Mouse (Mus musculus) v-Abl transformed pro-B cells (cell line): ENCODE measurements at regions not wholly inside any gene's neighbourhood (a gene's known extent, or its start where the extent isn't known, plus 50 kb on each side); places are given as distances from the start of the nearest gene placed in this dataset.

ENCODE experiments used
- in situ Hi-C, 2 experiments: fragments of 400-800 bp; cut with MboI; formaldehyde crosslinking; loops; one replicate each; pipeline ENCODE4 v1.15.1; 2025; ENCODE audit not compliant: unreplicated experiment in 2 of 2

DNA sequence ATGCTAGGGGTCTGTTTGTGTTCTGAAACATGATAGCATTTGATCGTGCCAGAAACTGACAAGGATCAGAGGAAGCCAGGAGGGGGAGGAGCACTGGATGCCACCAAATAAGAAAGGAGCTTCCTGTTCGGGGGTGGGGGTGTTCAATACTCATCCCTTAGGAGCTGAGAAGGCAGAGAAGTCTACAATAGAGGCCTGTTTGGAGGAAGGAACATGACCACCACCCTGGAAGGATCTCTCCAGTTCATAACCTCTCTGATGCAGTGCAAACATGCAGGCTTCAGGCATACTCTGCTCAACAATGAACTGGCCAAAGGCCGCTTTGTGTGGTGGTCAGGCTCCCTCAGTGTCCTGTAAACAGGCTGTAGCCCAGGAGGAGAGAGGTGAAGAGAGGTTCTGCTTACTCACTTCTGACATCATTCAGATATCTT is 515.8 kb downstream of the Tshz3 start:
- in situ Hi-C loops, result no loop called here

DNA sequence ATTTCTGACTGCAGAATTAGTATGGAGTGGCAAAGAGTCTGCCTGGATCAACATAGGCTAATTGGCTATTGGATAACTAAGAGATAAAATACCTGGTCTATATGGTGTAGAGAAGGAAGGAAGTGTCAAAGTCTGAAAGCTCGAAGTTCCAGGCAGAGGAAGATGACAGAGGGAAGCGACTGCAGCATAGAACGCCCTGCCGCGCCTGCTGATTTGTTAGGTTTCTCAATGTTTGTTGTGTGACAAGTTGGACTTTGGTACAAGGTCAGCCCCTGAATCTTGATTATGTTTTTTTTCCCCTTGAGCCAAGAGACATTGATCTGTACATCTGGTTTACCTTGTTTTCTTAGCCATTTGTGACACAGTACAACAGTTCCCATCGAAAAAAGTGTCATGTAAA is 517.6 kb downstream of the Tshz3 start:
- in situ Hi-C loops, result no loop called here

DNA sequence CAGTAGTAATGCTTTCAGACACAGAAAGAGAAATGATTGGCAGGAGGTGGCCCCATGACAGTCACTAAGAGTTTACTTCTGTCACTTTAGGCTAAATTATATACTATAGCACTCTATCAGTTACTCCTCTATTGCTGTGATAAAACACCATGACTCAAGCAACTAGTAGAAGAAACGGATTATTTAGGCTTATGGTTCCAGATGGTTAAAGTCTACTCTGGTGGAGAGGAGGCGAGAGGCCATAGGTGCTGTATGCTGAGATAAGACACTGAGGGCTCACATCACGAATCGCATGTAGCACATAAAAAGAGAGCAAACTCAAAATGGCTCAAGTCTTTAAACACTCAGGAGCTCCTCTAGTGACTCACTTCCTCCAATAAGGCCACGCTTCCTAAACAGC is 522.6 kb downstream of the Tshz3 start:
- in situ Hi-C loops, result no loop called here

DNA sequence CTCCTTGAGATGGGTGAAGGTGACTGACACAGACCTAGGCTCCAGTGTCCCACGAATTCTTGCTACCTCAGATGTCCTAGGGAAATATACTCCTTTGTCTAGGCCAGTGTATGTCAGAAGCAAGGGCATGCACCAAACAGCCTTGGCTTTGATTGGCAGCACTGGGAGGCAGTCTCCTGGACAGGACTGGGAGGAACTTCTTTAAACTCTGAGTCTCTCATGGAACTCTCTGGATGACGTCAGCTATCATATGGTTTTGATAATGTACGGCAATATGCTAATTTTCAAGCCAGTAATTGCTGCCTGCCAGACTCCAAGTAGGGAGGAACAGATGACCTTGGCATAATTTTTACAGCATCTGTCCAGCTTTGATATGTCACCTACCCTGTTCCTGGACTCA is 528.5 kb downstream of the Tshz3 start:
- in situ Hi-C loops, result no loop called here

DNA sequence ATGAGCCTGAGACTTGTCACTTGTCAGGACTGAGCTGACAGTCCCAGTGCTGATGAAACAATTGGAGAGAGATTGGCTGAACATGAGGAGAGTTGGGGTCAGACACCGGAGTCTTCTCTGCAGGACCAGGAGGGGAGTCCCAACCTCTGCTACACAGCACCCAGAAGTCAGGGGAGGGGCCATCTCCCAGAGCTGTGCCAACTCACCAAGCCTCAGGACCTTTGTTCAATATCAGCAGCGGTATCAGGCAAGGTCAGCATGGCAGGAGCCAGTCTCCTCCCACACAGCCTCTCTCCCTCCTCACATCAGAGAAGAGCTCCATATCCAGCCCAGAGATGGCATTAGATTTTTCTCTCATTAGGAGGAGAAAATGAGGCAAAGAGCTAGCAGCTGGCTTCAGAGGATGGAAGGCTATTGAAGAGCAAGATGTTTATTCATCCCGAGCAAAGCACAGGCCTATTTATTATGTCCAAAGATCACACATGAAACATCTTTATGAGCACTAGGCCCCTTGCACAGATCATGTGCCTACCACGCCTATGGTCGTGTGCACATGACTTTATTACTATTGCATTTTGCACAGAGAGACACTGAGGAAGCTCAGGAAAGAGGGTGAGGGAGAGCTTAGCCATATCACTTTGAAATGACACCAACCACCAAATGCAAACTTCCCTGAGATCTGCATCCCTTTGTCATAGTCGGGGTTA is 532.9 kb downstream of the Tshz3 start:
- in situ Hi-C loops, result no loop called here

DNA sequence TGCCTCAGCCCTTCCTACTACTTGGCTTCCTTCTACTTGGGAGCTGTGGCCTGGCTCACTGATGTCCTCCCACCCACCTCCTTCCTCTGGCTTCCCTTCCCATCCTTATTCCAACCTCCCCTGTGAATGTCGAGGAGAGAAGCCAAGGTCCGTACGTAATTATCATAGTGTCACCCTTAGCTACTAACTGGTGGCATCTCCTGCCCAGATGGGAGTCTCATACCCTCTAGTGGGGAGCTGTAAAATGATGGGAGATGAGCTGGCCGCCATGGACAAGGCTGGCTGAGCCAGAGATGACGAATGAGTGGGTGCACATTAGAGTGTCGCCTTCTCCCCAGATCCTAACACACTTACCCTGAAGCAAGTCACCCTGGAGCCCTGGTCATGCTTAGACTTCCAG is 532.6 kb downstream of the Zfp536 start:
- in situ Hi-C loops, result no loop called here

DNA sequence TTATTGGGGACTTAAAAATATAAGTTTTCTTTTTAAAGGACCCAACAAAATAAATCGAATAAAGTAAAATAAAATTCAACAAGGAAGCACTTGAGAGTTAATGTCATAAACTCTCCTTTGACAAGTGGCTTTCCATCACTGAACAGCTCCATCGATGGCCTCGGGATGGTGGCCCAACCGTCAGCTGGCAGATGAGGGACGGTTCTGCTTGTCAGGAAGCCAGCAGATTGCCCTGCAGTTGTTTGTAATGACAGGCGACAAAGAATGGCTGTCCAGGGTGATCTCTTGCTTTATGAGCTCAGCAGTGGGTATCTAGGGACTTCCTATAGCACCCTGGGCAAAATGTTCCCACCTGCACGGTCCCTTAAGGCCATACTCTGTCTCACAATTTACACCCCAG is 531.7 kb downstream of the Zfp536 start:
- in situ Hi-C loops, result no loop called here

DNA sequence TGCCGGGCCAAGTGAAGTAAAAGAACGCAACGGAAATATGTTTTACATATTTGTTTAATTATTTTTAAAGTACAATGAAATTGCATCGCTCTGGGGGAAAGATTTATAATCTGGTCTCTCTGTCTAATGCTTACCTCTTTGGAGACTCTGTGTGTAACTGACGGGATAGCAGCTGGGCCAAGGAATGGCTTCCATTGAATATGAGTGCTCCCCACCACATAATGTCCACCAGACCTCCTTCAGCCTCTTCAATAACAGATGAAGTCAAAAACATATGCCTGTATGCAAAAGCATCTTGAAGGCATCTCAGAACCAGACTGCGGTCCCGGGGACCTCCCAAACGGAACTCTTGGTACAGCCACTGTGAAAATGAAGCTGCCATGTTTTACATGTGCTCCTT is 531.0 kb downstream of the Zfp536 start:
- in situ Hi-C loops, result no loop called here

DNA sequence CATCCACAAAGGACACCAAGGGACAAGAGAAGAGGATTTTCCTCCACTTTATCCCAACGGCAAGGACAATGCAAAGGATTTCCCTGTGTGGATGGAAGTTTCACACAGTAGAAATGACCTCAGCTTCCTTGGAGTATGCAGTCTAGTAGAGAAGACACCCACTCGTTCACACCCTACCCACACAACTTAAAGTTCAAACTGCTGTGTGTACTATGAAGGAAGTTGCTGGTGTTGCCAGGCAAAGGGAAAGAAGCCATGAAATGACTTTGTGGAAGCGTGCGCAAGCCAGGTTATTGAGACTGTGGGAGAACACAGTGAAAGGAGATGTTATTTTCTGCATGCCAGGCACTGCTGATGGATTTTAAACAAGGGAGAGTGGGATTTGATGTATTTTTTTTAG is 527.3 kb downstream of the Zfp536 start:
- in situ Hi-C loops, result no loop called here

DNA sequence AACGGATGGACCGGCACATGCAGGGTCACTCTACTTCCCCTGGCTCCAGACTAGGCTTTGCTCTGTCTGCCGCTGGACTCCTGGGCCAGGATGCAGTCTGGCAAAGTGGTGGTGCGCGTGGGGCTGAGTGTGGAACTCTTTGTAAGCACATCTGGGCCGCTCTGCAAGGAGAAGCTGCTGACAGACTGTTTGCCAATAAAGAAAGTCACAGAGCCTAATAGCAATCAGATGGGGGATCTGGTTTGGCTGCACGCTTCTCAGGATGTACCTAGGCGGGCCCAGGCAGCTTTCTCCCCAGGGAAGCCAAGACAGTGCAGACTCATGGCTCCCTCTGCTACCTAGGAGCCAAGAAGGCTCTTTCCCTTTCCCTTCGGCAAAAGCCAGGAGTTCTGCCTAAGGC is 519.0 kb downstream of the Zfp536 start:
- in situ Hi-C loops, result no loop called here

DNA sequence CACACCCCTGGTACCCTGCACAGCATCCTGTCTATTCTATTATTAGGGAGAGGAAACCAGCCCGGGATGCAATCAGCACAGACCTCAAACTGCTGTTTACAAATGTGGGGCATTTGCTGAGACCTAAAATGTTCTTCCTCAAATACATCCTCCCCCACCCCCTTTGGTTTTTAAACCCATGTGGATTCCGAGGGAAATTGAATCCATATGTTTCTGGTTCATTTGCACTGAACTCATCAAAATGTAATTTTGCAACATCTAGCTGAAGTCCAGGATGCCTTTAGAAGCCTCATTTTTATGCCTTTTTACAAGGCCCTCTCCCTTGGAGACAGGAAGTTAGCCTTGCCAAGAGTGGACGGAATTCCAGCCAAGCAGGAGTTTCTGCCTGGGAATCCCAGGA is 517.6 kb downstream of the Zfp536 start:
- in situ Hi-C loops, result no loop called here

DNA sequence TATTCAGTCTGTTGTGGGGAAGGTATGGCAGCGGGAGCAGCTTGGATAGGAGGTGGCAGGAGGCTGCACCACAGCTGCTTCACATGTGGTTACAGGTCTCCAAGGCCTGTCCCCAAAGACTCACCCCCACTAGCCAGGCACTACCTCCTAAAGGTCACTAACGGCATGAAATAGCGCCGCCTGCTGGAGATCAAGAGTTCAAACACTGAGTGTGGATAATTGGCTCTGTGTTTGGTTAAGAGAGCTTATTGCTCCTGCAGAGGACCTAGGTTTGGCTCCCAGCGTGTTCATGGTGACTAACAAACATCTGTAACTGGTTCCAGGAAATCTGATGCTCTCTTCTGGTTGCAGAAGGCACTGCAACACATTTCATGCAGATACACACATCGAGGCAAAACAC is 514.1 kb downstream of the Zfp536 start:
- in situ Hi-C loops, result no loop called here

DNA sequence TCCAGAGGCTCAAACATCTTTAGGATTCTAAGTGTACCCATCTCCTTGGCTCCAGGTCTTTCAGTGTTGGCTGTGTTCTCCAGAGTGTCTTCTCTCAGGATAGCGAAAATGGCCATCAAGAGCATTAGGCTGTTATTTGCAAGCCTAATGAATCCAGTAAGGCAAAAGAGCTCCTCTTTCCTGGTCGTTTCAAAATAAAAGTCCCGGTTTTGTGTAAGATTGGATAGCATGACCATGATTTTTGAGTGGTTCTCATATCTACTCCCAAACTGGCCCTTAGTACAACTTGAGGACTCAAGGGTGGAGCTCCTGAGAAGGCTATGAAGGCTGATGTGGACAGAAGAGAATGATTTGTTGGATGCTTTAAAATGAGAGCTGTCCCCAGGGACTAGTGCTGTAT is 510.6 kb downstream of the Zfp536 start:
- in situ Hi-C loops, result no loop called here

DNA sequence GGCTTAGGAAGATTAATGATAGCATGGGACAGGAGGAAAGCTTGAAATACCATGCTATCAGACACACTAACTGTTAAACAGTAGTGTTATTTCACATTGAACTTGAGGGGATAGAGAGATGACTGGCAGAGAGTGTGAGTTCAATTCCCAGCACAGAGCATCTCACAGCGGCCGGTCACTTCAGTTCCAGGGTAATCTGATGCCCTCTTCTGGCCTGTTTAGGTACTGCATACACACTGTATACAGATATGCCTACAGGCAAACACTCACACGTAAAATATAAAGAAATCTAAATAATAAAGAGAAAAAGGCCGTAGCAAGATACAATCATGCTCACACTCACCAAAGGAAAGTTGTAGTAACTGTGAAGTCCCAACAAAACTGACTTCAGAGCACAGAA is 506.0 kb downstream of the Zfp536 start:
- in situ Hi-C loops, result no loop called here

DNA sequence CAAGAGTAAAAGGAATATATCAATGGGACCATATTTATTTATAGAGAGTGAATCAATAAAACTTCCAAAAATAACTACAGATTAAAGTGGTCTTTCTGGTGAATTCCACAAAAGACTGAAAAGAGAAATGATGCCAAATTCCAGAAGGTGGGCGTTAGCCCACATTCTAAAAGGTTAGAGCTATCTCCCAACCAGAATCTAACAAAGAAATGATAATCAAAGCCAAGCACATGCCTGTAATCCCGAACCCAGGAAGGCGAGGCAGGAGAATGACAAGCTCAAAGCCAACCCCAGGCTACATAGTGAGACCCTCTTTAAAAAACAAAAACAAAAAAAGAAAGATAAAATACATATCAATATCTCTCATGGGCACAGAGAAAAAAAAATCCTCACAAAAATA is 502.6 kb downstream of the Zfp536 start:
- in situ Hi-C loops, result no loop called here

DNA sequence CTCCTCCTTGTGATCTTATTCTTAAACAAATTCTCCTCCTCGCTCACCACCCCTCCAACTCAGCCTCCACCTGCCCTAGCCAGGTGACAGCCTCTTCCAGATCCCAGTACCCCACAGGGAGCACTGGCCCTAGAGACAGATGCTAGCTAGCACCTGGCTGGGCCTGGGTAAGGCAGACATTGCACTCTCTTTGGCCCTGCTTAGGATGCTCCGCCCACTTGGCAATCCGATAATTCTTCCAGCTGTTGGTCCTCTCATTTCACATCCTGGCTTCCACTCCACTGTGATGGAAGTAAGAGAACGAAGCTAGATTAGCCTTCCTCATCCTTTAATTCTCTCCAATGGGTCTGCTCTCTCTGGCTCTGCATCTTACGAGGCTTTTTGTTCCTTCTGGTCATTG is 483.4 kb downstream of the Zfp536 start:
- in situ Hi-C loops, result no loop called here

DNA sequence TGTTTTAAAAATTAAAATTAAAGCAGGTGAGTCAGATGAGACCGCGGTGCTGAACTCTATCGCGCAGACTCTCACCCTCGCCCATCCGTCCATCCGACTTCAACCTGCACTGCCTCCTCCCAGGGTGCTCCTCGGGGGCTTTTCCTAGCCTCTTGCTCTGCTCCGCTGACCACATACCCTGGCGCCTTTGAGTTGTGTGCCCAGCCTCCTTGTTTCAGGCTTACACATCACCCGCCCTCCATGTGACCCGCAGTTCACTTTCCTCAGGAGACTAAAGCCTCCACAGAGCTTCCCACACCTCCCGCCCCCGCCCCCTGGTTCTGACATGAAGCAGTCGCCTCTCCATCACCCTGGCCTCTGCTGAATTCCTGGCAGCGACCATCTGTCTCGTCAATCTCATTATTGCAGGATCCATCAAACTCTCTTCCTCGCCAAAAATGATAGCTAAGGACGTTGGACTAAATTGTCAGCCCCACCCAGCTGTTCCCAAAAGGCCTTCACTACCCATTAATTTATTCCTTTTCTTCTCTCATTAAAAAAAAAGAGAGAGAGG is 482.9 kb downstream of the Zfp536 start:
- in situ Hi-C loops, result no loop called here

DNA sequence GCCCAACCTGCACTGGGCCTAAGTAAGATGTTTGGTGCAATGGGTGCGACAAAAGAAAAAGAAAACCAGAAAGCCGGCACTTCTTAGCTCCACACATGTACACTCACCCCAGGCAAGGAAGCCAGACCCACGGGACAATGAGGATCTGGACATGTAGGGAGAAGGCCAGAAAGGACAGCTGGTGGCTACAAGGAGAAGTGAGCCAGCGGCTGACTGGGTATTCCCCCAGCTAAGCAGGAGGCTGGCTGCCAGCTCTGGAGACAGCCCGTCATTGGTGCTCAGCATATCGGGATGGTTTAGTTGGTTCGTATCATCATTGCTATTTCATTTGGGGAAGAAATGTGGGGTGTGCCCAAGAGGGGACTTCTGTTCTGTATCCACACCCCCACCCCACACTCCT is 481.7 kb downstream of the Zfp536 start:
- in situ Hi-C loops, result no loop called here

DNA sequence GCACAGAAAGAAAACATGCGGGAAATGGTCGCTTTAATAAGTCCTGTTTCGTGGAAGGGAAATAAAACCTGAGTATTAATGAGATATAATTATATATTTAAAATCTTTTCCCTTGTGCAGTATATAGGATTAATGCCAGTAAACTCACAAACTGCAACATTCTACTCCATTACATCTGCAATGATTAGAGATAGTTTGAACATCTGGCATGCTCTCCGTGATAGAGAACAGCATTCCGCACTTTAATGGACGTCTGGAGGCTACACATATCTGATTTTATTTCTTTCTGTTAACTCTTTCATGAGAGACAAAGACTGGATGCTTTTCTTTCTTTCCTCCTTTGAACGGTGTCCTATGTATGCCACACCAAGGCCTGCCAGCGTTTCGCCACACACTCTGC is 480.9 kb downstream of the Zfp536 start:
- in situ Hi-C loops, result no loop called here

DNA sequence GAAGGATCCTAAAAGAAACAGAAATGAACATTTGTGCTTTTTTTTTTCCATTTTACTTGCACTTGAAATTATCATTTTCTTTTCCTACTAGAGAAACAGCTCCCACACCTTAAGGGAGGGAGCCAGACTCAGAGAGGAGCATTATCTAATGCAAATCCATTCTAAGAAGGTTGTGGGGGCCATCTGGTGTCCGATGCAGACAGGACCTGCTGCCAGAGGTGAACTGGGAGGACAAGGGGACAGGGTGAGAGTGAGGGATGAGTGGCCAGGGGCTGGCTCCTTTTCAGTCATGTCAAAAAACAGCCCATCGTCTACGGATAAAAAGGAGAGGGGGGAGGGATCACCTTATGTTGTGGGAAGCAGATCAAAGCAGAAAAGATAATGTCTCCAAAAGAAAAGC is 474.6 kb downstream of the Zfp536 start:
- in situ Hi-C loops, result no loop called here

DNA sequence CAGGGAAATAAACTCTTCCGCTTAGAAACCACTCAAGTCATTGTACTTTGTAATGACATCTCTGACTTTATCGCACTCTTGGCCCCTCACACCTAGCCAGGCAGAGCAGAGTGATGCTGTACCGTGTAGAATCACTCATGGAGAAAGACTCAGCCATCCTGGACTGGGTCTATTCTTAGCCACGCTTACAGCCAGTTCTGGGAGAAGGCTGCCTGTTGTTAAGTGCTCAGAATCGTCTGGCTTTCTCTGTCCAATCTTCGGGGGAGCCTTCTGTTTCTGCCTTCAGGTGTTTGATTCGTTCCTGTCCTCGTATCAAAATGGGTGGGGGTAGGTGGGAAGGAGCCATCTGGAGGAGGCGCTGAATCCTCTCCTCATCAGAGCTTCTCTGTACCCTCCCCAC is 468.0 kb downstream of the Zfp536 start:
- in situ Hi-C loops, result no loop called here

DNA sequence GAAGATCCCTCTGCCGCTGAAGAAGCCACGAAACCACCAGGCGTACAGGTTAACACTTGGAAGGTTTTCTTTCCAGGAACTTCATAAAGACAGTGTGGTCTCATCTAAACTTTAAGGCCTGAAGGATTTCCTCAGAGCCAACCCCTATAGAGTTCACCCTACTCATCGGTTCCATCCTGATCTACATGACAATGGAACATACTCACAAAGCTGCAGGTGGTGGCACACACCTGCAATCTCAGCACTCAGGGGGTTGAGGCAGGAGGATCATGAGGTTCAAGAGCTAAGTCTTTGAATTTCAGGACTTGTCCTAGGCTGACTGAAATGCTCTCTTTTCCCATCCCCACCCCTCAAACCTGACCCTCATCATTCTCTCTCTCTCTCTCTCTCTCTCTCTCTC is 466.2 kb downstream of the Zfp536 start:
- in situ Hi-C loops, result no loop called here

DNA sequence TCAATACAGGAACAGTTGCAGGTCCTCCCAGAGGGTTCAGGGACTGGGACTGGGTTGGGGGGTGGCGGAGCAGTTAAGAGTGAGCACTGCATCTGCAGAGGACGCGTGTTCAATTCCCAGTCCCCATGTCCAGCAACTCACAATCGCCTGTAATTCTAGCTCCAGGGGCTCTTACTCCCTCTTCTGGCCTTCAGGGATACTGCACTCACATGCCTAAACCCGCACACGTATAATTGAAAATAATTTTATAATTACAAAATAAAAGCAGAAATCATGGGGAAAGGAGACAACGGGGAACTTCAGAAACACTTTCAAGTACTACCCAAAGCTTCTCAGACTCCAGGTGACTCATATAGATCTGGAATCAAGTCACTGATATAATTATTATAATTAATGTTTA is 448.8 kb downstream of the Zfp536 start:
- in situ Hi-C loops, result loop anchor here in 1 of 2 experiments (25.0 kb wide), 1 partner anchor 1437 kb away; no protein-coding TSS in a partner anchor
